Mouse (Mus musculus) forebrain, embryonic 14.5 days (tissue): ENCODE results near the gene Ly86. TPM values are rescaled to one million over a fixed set of nuclear protein-coding genes. Genes with fewer than 3 reads are reported as not detected.

Experiments
- ATAC-seq: fragments of 200-750 bp; cut with Nextera tagmentation; 2 replicates; pipeline ENCODE4 v1.8.0; 2017; ENCODE audit warnings: mild to moderate bottlenecking, moderate library complexity
- DNase-seq: peaks from one replicate; pipeline ENCODE4 v3.0.0-alpha.2; 2015; ENCODE audit warnings: low spot score
- H3K27ac ChIP-seq: fragments of 300-500 bp; sonication (generic); 2 replicates; pipeline ENCODE4 v1.5.1; 2014; ENCODE audit warnings: low read depth, mild to moderate bottlenecking, control low read depth, low read length, moderate library complexity
- H3K27me3 ChIP-seq: fragments of 300-500 bp; sonication (generic); replicated peaks from 2 replicates; pipeline ENCODE4 v1.6.1; 2014; ENCODE audit warnings: low read length, control low read depth, mixed read lengths; ENCODE audit not compliant: control insufficient read depth, insufficient read depth
- H3K36me3 ChIP-seq: fragments of 300-500 bp; sonication (generic); 2 replicates; pipeline ENCODE4 v1.6.1; 2014; ENCODE audit warnings: low read length, control low read depth; ENCODE audit not compliant: control insufficient read depth, insufficient read depth
- H3K4me1 ChIP-seq: fragments of 300-500 bp; sonication (generic); 2 replicates; pipeline ENCODE4 v1.6.1; 2014; ENCODE audit warnings: antibody characterized with exemption, low read length, control low read depth; ENCODE audit not compliant: control insufficient read depth, insufficient read depth
- H3K4me2 ChIP-seq: fragments of 300-500 bp; sonication (generic); 2 replicates; pipeline ENCODE4 v1.6.1; 2014; ENCODE audit warnings: mild to moderate bottlenecking, control low read depth, low read length
- H3K4me3 ChIP-seq: fragments of 300-500 bp; sonication (generic); 2 replicates; pipeline ENCODE4 v1.5.1; 2014; ENCODE audit warnings: low read depth, low read length, control low read depth
- H3K9ac ChIP-seq: fragments of 300-500 bp; sonication (generic); 2 replicates; pipeline ENCODE4 v1.6.1; 2014; ENCODE audit warnings: mild to moderate bottlenecking, low read length, control low read depth, moderate library complexity
- H3K9me3 ChIP-seq: fragments of 300-500 bp; sonication (generic); replicated peaks from 2 replicates; pipeline ENCODE4 v1.6.1; 2016; ENCODE audit warnings: low read length, control low read depth, mixed read lengths; ENCODE audit not compliant: control insufficient read depth
- WGBS: fragments of 180-500 bp; shearing (Covaris S2); extraction: QIAGEN DNeasy Blood & Tissue Kit; methylation state at CpG from one replicate; pipeline ENCODE4 v1.1.7; 2014; 5-methylcytosine and 5-hydroxymethylcytosine counted together
- polyA plus RNA-seq: library from polyadenylated mRNA; unstranded; fragments of >200 nt; fragmentation: Nextera tagmentation; extraction: Ambion mirVana; gene quantifications from 2 replicates; pipeline ENCODE4 v1.2.1, GENCODE M21; 2014

Gene Ly86
- polyA plus RNA-seq, 1 experiment from 2014 or later = 11.2 TPM

GRCm38 (mm10) chr13:37467795-37468194 is 122.8 kb downstream of the Ly86 start:
- no peak overlapping the region for H3K27ac ChIP-seq
- peak; percentile 26; the same call in 1 of the 2 replicates for ATAC-seq

More at GRCm38 (mm10) chr13:37467795-37468194, 122.8 kb downstream of the Ly86 start:
- peak; percentile 80 for DNase-seq
- Histone ChIP-seq H3K4me3 (no peak overlapping the region), H3K4me1 (no peaks in the 10 kb centered on the region), H3K4me2 (peak overlapping the region; percentile 7; the same call in 1 of the 2 replicates), H3K9me3 (no peaks in the 10 kb centered on the region), H3K36me3 (no peaks in the 10 kb centered on the region), H3K27me3 (no peaks in the 10 kb centered on the region; the same call in 1 of the 2 replicates), H3K9ac (no peak overlapping the region)
- WGBS = 10% methylated on average over 8 of the region's 8 CpGs
